Mouse (Mus musculus) c-Kit-positive CD71-positive TER-119-negative erythroid progenitor cells, embryonic 14.5 days (primary cell): ENCODE measurements around the gene Fgfr2.

Source experiments
- DNase-seq: peaks from one replicate; pipeline ENCODE4 v3.0.0-alpha.2; 2013; ENCODE audit warnings: low read depth

The Fgfr2 gene

GRCm38 (mm10) chr7:132773011-132773705 lies 350.0 kb downstream of the Fgfr2 start:
- no peak for DNase-seq

GRCm38 (mm10) chr7:132772440-132772839 lies 350.7 kb downstream of the Fgfr2 start:
- peak; percentile 88 for DNase-seq

GRCm38 (mm10) chr7:132768498-132769344 lies 354.4 kb downstream of the Fgfr2 start:
- no peak for DNase-seq

GRCm38 (mm10) chr7:132767999-132768370 lies 355.2 kb downstream of the Fgfr2 start:
- DNase-seq: no peak

GRCm38 (mm10) chr7:132767233-132767998 lies 355.7 kb downstream of the Fgfr2 start:
- DNase-seq: no peak

- no peak for DNase-seq
Measured at GRCm38 (mm10) chr7:132766235-132766871, 356.8 kb downstream of the Fgfr2 start.

GRCm38 (mm10) chr7:132765629-132766186 lies 357.4 kb downstream of the Fgfr2 start:
- DNase-seq: no peak

- DNase-seq: no peak
Measured at GRCm38 (mm10) chr7:132764896-132765491, 358.2 kb downstream of the Fgfr2 start.

- DNase-seq: no peak
Measured at GRCm38 (mm10) chr7:132764314-132764713, 358.8 kb downstream of the Fgfr2 start.

GRCm38 (mm10) chr7:132763911-132764310 lies 359.2 kb downstream of the Fgfr2 start:
- DNase-seq: no peak

- no peak for DNase-seq
Measured at GRCm38 (mm10) chr7:132763351-132763750, 359.8 kb downstream of the Fgfr2 start.

- no peak for DNase-seq
Measured at GRCm38 (mm10) chr7:132761409-132761808, 361.7 kb downstream of the Fgfr2 start.

- no peak for DNase-seq
Measured at GRCm38 (mm10) chr7:132760589-132761180, 362.5 kb downstream of the Fgfr2 start.

GRCm38 (mm10) chr7:132759926-132760325 lies 363.2 kb downstream of the Fgfr2 start:
- DNase-seq: no peak

GRCm38 (mm10) chr7:132759405-132759891 lies 363.7 kb downstream of the Fgfr2 start:
- no peak for DNase-seq

- DNase-seq: no peak
Measured at GRCm38 (mm10) chr7:132758875-132759274, 364.3 kb downstream of the Fgfr2 start.

- no peak for DNase-seq
Measured at GRCm38 (mm10) chr7:132756325-132756724, 366.8 kb downstream of the Fgfr2 start.

GRCm38 (mm10) chr7:132754389-132754750 lies 368.8 kb downstream of the Fgfr2 start:
- no peak for DNase-seq

- DNase-seq: no peak
Measured at GRCm38 (mm10) chr7:132753518-132754388, 369.4 kb downstream of the Fgfr2 start.

- no peak for DNase-seq
Measured at GRCm38 (mm10) chr7:132751716-132752115, 371.4 kb downstream of the Fgfr2 start.
